Mouse (Mus musculus): ENCODE results near the gene Ica1. TPM values are rescaled to one million over a fixed set of nuclear protein-coding genes. Genes with fewer than 3 reads are reported as not detected.

Gene Ica1
- 69.2 and 84.8 TPM in 2 replicates for polyA plus RNA-seq (2014; fragmentation: Nextera tagmentation; extraction: Ambion mirVana)

DNA sequence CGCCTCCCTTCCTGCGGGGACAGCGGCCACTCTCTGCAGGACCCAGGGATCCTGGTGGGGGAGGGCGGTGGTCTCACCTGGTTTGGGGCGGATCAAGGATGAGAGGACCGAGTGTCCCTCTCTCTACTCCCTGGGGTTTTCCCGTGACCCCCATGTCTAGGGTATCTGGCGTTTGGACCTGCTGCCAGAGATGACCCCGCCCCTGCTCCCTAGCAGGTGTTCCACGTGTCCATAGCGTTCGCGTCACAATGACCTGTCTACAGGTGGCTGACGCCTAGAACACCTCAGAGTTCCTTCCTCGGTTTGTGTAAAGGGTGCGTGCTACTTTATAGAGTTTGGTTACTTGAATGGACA lies at the start of gene Ica1:
Gene Ica1, minus strand, starts transcription at position 193 of the 354 bp plus-strand sequence.
- Histone ChIP-seq H3K27ac (ENCODE audit: low read depth, low read length) (peak within 1 kb of the TSS; percentile 76), H3K4me3 (ENCODE audit: low read depth, low read length) (peak within 1 kb of the TSS; percentile 80), H3K9ac (replicated peaks; ENCODE audit: low read depth, low read length) (peak within 1 kb of the TSS; percentile 92), H3K9me3 (ENCODE audit: control insufficient read depth, low read length) (no peaks in the 10 kb centered on the region), H3K4me1 (ENCODE audit: control insufficient read depth, insufficient read depth, low read length) (0 out of 2 replicates have a peak, but pooled peaks cover 3% of the 10 kb centered on the region), H3K36me3 (ENCODE audit: control insufficient read depth, insufficient read depth, low read length) (no peaks in the 10 kb centered on the region), H3K4me2 (ENCODE audit: low read depth, low read length) (peak within 1 kb of the TSS; percentile 84), H3K27me3 (ENCODE audit: control insufficient read depth, insufficient read depth, low read length) (no peaks in the 10 kb centered on the region)
- peak; percentile 64 for ATAC-seq (ENCODE audit: low read depth)
- under 1% methylated on average over 15 of the region's 16 CpGs for WGBS

DNA sequence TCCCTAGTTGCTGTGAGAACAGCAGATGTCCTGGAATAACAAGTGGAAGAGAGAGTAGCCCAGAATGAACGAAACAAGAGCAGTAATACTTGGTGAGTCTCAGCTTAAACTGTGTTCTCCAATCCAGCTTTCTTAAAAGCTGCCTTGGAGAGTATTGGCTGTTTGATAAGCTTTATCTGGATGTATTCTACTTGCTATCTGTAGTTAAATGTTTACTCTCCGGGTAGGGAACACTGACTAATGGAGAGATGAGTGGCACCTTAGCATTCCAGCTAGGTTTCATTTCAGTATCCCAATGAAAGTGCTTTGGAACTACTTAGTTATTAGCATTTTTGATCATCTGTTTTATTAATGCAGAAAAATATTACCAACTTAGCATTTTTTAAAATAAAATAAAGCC lies 41.6 kb upstream of the Ica1 start:
- Histone ChIP-seq H3K27me3 (ENCODE audit: control insufficient read depth, insufficient read depth, low read length) (no peaks in the 10 kb centered on the region), H3K4me1 (ENCODE audit: control insufficient read depth, insufficient read depth, low read length) (no peaks in the 10 kb centered on the region), H3K4me2 (ENCODE audit: low read depth, low read length) (no peak overlapping the region), H3K9ac (replicated peaks; ENCODE audit: low read depth, low read length) (no peak overlapping the region), H3K4me3 (ENCODE audit: low read depth, low read length) (no peak overlapping the region), H3K9me3 (ENCODE audit: control insufficient read depth, low read length) (no peaks in the 10 kb centered on the region), H3K36me3 (ENCODE audit: control insufficient read depth, insufficient read depth, low read length) (no peaks in the 10 kb centered on the region), H3K27ac (ENCODE audit: low read depth, low read length) (no peak overlapping the region)
- WGBS, result 87% methylated on average over 2 of the region's 2 CpGs
- no peak for ATAC-seq (ENCODE audit: low read depth)

DNA sequence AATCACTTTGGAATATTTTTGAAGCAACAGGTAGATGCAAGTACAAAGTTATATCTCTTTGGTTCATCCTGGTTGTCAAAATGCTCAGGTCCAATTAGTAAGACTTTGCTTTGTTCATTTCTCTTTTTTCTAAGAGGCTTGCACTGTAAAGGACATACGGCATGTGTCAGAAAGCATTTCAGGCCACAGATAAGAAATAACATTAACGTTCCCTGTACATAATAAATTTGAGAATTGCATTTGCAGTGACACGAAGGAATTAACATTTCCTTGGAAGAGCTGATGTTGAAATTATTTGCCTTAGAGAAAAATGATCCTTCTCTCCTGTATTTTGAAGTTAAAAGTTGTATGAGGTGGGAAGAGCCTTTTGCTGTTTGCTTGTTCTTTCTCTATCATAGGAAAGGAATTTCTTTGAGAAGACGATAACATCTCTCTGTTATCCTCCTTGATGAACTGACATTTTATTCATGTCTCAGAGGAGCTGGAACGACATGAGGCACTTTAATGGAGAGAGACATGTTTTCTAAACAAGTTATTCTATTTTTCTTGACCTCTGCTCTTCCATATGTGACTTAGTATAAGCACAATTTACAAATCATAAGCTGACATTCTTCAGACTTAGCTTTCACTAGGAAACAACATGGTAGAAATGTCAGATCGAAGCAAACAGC lies 36.2 kb upstream of the Ica1 start:
- H3K27ac ChIP-seq (ENCODE audit: low read depth, low read length), result no peak overlapping the region
- no peaks in the 10 kb centered on the region for H3K9me3 ChIP-seq (ENCODE audit: control insufficient read depth, low read length)
- no peaks in the 10 kb centered on the region for H3K4me1 ChIP-seq (ENCODE audit: control insufficient read depth, insufficient read depth, low read length)
- H3K4me2 ChIP-seq (ENCODE audit: low read depth, low read length), result no peak overlapping the region
- H3K9ac ChIP-seq (replicated peaks; ENCODE audit: low read depth, low read length), result no peak overlapping the region
- WGBS, result 85% methylated on average over 6 of the region's 6 CpGs
- H3K36me3 ChIP-seq (ENCODE audit: control insufficient read depth, insufficient read depth, low read length), result no peaks in the 10 kb centered on the region
- ATAC-seq (ENCODE audit: low read depth), result no peak
- H3K4me3 ChIP-seq (ENCODE audit: low read depth, low read length), result no peak overlapping the region
- no peaks in the 10 kb centered on the region for H3K27me3 ChIP-seq (ENCODE audit: control insufficient read depth, insufficient read depth, low read length)

DNA sequence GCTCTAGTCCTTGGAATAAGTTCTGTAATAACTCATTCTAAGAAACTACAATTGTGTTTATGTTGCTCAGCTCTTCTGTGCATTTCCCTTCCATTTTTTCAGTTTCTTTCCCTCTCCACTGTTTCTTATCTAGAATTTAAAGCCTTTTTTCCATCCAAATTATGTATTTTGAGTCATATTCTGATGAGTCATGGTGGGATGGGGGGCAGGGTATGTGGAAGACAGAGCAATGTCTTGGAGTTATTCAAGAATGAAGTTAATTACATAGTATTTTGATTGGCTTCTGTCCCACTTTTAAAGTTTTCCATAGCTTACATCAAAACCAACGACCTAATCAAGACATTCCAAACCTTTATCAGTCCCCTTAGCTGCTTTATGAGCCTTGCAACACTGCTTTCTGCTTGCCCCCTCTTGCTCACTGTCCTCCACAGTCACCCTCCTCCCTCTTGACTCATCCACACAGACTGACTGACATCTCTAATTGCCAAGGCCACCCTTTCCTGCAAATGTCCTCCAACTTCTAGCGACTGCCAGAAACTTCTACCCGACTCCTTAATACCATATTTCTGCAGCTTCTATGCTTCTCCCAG lies 24.4 kb upstream of the Ica1 start:
- Histone ChIP-seq H3K9me3 (ENCODE audit: control insufficient read depth, low read length) (no peaks in the 10 kb centered on the region), H3K27ac (ENCODE audit: low read depth, low read length) (no peak overlapping the region), H3K4me1 (ENCODE audit: control insufficient read depth, insufficient read depth, low read length) (no peaks in the 10 kb centered on the region), H3K9ac (replicated peaks; ENCODE audit: low read depth, low read length) (no peak overlapping the region), H3K27me3 (ENCODE audit: control insufficient read depth, insufficient read depth, low read length) (no peaks in the 10 kb centered on the region), H3K4me3 (ENCODE audit: low read depth, low read length) (no peak overlapping the region), H3K36me3 (ENCODE audit: control insufficient read depth, insufficient read depth, low read length) (no peaks in the 10 kb centered on the region), H3K4me2 (ENCODE audit: low read depth, low read length) (no peak overlapping the region)
- ATAC-seq (ENCODE audit: low read depth), result no peak
- 74% methylated on average over 3 of the region's 3 CpGs for WGBS

DNA sequence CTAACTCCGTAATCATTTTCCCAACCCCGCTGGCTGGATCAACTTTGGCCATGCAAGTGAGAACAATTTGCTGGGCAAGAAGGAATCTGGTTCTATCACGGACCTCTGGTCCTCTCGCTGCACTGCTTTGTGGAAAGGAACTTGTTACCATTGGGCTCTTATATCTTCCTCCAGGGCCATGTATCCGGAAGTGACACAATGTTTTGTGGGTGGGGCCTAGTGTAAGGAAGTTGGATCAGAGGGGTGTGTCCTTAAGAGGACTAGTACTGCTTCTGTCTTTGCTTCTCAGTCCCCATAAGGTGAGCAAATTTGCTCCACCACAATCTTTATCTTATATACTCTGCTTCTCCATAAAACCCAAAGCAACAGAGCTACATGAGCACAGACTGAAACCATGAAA lies 14.1 kb upstream of the Ica1 start:
- 94% methylated on average over 5 of the region's 5 CpGs for WGBS
- Histone ChIP-seq H3K4me3 (ENCODE audit: low read depth, low read length) (no peak overlapping the region), H3K9me3 (ENCODE audit: control insufficient read depth, low read length) (no peaks in the 10 kb centered on the region), H3K27ac (ENCODE audit: low read depth, low read length) (no peak overlapping the region), H3K4me1 (ENCODE audit: control insufficient read depth, insufficient read depth, low read length) (no peaks in the 10 kb centered on the region), H3K36me3 (ENCODE audit: control insufficient read depth, insufficient read depth, low read length) (no peaks in the 10 kb centered on the region), H3K27me3 (ENCODE audit: control insufficient read depth, insufficient read depth, low read length) (no peaks in the 10 kb centered on the region), H3K9ac (replicated peaks; ENCODE audit: low read depth, low read length) (no peak overlapping the region), H3K4me2 (ENCODE audit: low read depth, low read length) (no peak overlapping the region)
- no peak for ATAC-seq (ENCODE audit: low read depth)

DNA sequence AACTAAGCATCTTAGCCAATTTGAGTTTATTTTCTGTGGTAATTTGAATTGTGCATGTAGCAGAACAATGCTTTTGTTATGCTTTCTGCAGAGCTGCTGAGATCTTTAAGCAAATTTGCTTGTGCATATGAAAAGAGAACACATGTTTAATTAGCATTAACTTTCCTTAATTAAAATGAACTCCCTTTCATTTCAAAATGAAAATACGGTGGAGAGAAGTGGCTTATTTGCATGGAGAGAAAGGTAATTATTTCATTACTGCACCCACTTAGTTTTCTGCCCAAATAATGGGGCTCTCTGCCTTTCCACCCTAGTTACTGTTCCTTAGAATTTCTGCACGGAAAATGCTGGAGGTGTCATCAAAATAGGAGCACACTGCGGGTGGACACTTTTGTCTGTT lies 13.5 kb upstream of the Ica1 start:
- no peak overlapping the region for H3K4me3 ChIP-seq (ENCODE audit: low read depth, low read length)
- no peak overlapping the region for H3K27ac ChIP-seq (ENCODE audit: low read depth, low read length)
- no peaks in the 10 kb centered on the region for H3K27me3 ChIP-seq (ENCODE audit: control insufficient read depth, insufficient read depth, low read length)
- H3K4me2 ChIP-seq (ENCODE audit: low read depth, low read length), result no peak overlapping the region
- ATAC-seq (ENCODE audit: low read depth), result no peak
- H3K4me1 ChIP-seq (ENCODE audit: control insufficient read depth, insufficient read depth, low read length), result no peaks in the 10 kb centered on the region
- no peak overlapping the region for H3K9ac ChIP-seq (replicated peaks; ENCODE audit: low read depth, low read length)
- H3K36me3 ChIP-seq (ENCODE audit: control insufficient read depth, insufficient read depth, low read length), result no peaks in the 10 kb centered on the region
- H3K9me3 ChIP-seq (ENCODE audit: control insufficient read depth, low read length), result no peaks in the 10 kb centered on the region
- 59% methylated on average over 3 of the region's 3 CpGs for WGBS

DNA sequence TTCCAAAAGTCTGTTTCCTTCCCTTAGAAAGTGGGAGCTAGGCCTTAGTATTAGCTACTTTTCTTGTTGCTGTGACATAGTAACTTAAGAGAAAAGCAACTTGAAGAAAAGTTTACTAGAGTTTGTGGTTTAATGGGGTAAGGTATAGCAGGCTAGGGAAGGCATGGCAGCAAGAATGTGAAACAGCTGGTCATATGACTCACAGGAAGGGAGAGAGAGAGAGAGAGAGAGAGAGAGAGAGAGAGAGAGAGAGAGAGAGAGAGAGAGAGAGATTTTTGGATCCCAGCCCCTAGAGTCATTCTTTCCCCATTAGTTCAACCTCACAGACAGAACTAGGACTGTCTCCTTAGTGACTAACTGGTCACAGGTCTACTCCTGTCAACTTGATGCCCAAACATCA lies 2.3 kb upstream of the Ica1 start:
- Histone ChIP-seq H3K9me3 (ENCODE audit: control insufficient read depth, low read length) (no peaks in the 10 kb centered on the region), H3K4me1 (ENCODE audit: control insufficient read depth, insufficient read depth, low read length) (0 out of 2 replicates have a peak, but pooled peaks cover 3% of the 10 kb centered on the region), H3K9ac (replicated peaks; ENCODE audit: low read depth, low read length) (no peak overlapping the region), H3K27me3 (ENCODE audit: control insufficient read depth, insufficient read depth, low read length) (no peaks in the 10 kb centered on the region), H3K36me3 (ENCODE audit: control insufficient read depth, insufficient read depth, low read length) (no peaks in the 10 kb centered on the region), H3K4me2 (ENCODE audit: low read depth, low read length) (no peak overlapping the region), H3K4me3 (ENCODE audit: low read depth, low read length) (no peak overlapping the region), H3K27ac (ENCODE audit: low read depth, low read length) (no peak overlapping the region)
- no peak for ATAC-seq (ENCODE audit: low read depth)

DNA sequence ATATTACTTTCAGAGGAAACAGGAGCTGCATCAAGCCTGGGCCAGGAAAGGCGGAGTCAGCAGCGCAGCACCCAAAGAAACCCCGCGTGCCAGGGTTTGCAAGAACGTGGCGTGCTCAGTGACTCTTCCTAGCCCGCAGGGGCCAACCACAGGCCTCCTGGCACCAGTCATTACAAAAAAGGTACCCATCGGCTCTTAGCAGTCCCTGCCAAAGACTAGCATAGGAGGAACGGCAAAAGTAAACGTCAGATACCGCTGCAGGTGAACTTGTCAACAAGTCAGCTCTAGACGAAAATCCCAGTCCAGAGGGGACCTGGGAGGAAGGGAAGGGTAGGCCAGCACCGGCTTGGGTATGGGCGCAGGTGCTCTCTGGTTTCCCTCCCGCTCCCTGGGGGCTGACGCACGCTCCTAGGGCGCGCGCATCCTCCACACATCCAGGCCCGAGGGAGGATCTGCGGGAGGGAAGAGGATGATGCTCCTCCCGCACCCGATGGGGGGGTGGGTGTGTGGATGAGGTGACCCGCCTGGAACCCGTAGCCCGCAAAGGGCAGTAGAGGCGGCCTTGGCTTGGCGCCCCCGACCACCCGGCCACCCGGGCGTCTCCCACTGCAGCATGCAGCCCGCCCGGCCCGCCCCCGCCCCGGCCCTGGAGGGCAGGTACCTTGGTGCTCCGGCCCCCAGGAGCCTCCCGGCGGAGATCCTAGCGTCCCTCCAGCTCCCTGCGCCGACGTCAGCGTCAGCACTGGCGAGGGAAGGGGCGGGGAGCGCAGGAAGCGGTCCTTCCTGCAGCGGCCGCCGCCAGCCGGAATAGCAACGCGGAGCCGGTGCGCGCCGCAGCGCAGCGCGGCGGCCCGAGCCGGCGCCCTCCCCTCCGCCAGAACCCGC lies 635 bp downstream of the Ica1 start:
- peak overlapping the region; percentile 80 for H3K4me3 ChIP-seq (ENCODE audit: low read depth, low read length)
- peak overlapping the region; percentile 76 for H3K27ac ChIP-seq (ENCODE audit: low read depth, low read length)
- H3K36me3 ChIP-seq (ENCODE audit: control insufficient read depth, insufficient read depth, low read length), result no peaks in the 10 kb centered on the region
- H3K4me1 ChIP-seq (ENCODE audit: control insufficient read depth, insufficient read depth, low read length), result 0 out of 2 replicates have a peak, but pooled peaks cover 3% of the 10 kb centered on the region
- H3K27me3 ChIP-seq (ENCODE audit: control insufficient read depth, insufficient read depth, low read length), result no peaks in the 10 kb centered on the region
- 1% methylated on average over 39 of the region's 69 CpGs for WGBS
- H3K9ac ChIP-seq (replicated peaks; ENCODE audit: low read depth, low read length), result peak overlapping the region; percentile 92
- ATAC-seq (ENCODE audit: low read depth), result peak; percentile 95
- H3K9me3 ChIP-seq (ENCODE audit: control insufficient read depth, low read length), result no peaks in the 10 kb centered on the region
- peak overlapping the region; percentile 84 for H3K4me2 ChIP-seq (ENCODE audit: low read depth, low read length)

DNA sequence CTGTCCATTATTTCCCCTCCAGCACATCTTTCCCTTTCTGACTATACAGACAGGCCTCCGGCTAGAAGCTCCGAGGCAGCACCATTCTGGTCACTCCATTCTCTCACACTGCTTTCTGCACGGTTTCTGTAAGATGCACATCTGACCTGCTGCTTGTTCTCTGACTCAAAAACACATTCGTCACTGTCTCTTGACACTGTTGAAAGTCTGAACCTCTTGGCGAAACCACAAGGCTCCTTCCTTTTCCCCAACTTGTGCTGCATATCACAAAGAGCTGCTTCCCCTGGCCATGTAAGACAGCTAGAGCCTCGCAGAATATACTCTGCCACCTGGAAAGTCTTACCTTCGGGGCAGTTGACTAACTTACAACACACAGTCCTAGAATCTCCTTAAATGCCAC lies 6.7 kb downstream of the Ica1 start:
- H3K27me3 ChIP-seq (ENCODE audit: control insufficient read depth, insufficient read depth, low read length), result no peaks in the 10 kb centered on the region
- WGBS, result 71% methylated on average over 7 of the region's 7 CpGs
- H3K4me2 ChIP-seq (ENCODE audit: low read depth, low read length), result no peak overlapping the region
- no peak overlapping the region for H3K4me3 ChIP-seq (ENCODE audit: low read depth, low read length)
- no peaks in the 10 kb centered on the region for H3K36me3 ChIP-seq (ENCODE audit: control insufficient read depth, insufficient read depth, low read length)
- H3K27ac ChIP-seq (ENCODE audit: low read depth, low read length), result no peak overlapping the region
- no peak overlapping the region for H3K9ac ChIP-seq (replicated peaks; ENCODE audit: low read depth, low read length)
- no peaks in the 10 kb centered on the region for H3K9me3 ChIP-seq (ENCODE audit: control insufficient read depth, low read length)
- ATAC-seq (ENCODE audit: low read depth), result no peak
- H3K4me1 ChIP-seq (ENCODE audit: control insufficient read depth, insufficient read depth, low read length), result no peaks in the 10 kb centered on the region
